Mouse (Mus musculus) midbrain, embryonic 15.5 days (tissue): ENCODE measurements around the gene Rhbdf2. TPM values are rescaled to one million over a fixed set of nuclear protein-coding genes. Genes with fewer than 3 reads are reported as not detected.

Experiments
- ATAC-seq: fragments of 200-750 bp; cut with Nextera tagmentation; replicated peaks from 2 replicates; pipeline ENCODE4 v1.8.0; 2017; ENCODE audit warnings: moderate TSS enrichment
- H3K27ac ChIP-seq: fragments of 300-500 bp; sonication (generic); 2 replicates; pipeline ENCODE4 v1.5.1; 2015; ENCODE audit warnings: mild to moderate bottlenecking, inconsistent platforms
- H3K27me3 ChIP-seq: fragments of 300-500 bp; sonication (generic); replicated peaks from 2 replicates; pipeline ENCODE4 v1.6.1; 2015; ENCODE audit warnings: inconsistent platforms
- H3K36me3 ChIP-seq: fragments of 300-500 bp; sonication (generic); replicated peaks from 2 replicates; pipeline ENCODE4 v1.6.1; 2015; ENCODE audit warnings: inconsistent platforms
- H3K4me1 ChIP-seq: fragments of 300-500 bp; sonication (generic); 2 replicates; pipeline ENCODE4 v1.6.1; 2015; ENCODE audit warnings: inconsistent platforms
- H3K4me2 ChIP-seq: fragments of 300-500 bp; sonication (generic); 2 replicates; pipeline ENCODE4 v1.6.1; 2015; ENCODE audit warnings: inconsistent platforms, mild to moderate bottlenecking, moderate library complexity
- H3K4me3 ChIP-seq: fragments of 300-500 bp; sonication (generic); 2 replicates; pipeline ENCODE4 v1.5.1; 2015; ENCODE audit warnings: mild to moderate bottlenecking, inconsistent platforms
- H3K9ac ChIP-seq: fragments of 300-500 bp; sonication (generic); 2 replicates; pipeline ENCODE4 v1.6.1; 2015; ENCODE audit warnings: mild to moderate bottlenecking, inconsistent platforms
- H3K9me3 ChIP-seq: fragments of 300-500 bp; sonication (generic); 2 replicates; pipeline ENCODE4 v1.6.1; 2016; ENCODE audit warnings: inconsistent platforms
- WGBS: fragments of 180-500 bp; shearing (Covaris S2); methylation state at CpG from one replicate; pipeline ENCODE4 v1.1.7; 2015; ENCODE audit warnings: mixed read lengths; 5-methylcytosine and 5-hydroxymethylcytosine counted together
- polyA plus RNA-seq: library from polyadenylated mRNA; unstranded; fragments of >200 nt; fragmentation: Nextera tagmentation; extraction: Ambion mirVana; gene quantifications from 2 replicates; pipeline ENCODE4 v1.2.1, GENCODE M21; 2015

Gene Rhbdf2
- polyA plus RNA-seq, 1 experiment from 2014 or later = 0.83 TPM

DNA sequence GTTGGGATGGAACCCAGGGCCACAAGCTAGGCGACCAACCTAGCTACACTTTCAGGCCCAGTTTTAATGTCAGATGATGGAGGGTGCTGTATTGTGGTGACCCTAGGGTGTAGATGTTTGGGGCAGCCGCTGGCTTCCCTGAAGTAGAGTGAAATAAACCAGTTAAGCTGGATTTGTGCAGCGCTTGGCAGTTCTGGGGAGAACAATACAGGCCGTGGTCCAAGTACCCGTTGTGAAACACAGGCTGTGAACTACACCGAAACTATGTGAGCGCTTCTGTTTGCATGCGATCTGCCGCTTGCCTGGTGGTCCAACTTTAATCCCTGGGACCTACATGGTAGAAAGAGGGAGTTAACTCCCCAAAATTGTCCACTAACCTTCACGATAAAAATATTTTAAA lies 6.1 kb upstream of the Rhbdf2 start:
- WGBS = 57% methylated on average over 10 of the region's 10 CpGs
- no peak for ATAC-seq
- H3K36me3 ChIP-seq = no peaks in the 10 kb centered on the region

DNA sequence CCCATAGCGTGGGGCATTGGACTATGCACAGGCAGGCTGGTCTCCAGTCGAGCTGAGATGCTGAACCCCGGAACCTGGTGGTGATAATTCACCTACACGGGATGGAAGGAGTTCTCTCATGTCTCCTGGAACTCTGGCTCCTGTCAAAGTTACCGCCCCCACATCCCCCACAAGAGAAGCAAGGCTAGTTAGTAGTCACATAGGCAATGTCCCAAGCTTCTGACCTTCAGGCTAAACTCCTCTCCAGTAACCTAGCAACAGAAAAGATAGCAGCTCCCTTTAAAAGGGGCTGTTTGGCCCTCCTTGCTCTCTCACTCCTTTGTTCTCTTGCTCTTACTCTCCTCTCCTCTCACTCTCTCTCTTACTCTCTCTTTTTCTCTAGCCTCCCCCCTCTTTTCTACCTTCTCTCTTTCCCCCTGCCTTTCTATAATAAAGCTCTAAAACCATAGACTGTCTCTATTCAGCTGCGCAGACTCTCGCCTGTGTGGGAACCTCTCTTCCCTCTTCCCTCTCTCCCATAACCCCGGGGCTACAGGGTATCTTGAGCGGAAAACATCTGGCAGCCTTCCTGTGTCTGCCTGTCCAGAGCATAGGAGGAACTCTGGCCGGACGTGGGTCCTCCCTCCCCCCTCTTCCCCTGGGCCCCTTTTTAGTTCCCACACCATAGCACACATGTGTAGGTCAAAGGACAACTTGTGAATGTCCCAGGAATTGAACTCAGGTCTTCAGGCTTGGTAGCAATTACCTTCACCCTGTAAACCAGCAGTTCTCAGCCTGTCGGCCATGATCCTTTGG lies 3.5 kb upstream of the Rhbdf2 start:
- no peak overlapping the region for H3K4me2 ChIP-seq
- H3K27ac ChIP-seq = no peak overlapping the region
- no peaks in the 10 kb centered on the region for H3K9me3 ChIP-seq
- ATAC-seq = no peak
- no peaks in the 10 kb centered on the region for H3K36me3 ChIP-seq
- H3K9ac ChIP-seq = no peak overlapping the region
- no peak overlapping the region for H3K4me3 ChIP-seq
- H3K27me3 ChIP-seq = 0 out of 2 replicates have a peak, but pooled peaks cover 2% of the 10 kb centered on the region
- 58% methylated on average over 12 of the region's 12 CpGs for WGBS
- H3K4me1 ChIP-seq = no peaks in the 10 kb centered on the region

More for the DNA sequence above, 6.1 kb upstream of the Rhbdf2 start:
- no peaks in the 10 kb centered on the region for H3K27me3 ChIP-seq
- no peaks in the 10 kb centered on the region for H3K9me3 ChIP-seq
- H3K4me3 ChIP-seq = no peak overlapping the region
- no peak overlapping the region for H3K4me2 ChIP-seq
- H3K27ac ChIP-seq = no peak overlapping the region
- H3K4me1 ChIP-seq = no peaks in the 10 kb centered on the region
- no peak overlapping the region for H3K9ac ChIP-seq

DNA sequence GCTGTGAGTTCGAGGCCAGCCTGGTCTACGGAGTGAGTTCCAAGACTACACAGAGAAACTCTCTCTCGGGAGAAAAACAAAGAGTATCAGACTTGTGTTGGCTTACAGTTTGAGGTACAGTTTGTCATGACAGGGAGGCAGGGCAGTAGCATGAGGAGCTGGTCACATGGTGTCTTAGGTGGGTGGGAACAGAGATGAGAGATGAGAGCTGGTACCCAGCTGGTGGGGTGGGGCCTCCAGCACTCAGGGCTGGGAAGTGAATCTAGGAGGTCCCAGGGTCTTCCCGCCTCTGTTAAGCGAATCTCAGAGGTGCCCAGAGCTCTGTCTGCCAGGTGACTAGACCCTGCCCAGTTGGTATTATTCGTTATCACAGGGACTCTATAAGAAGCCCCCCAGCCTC lies 2.7 kb upstream of the Rhbdf2 start:
- Histone ChIP-seq H3K9me3 (no peaks in the 10 kb centered on the region), H3K4me1 (peaks cover 1% of the 10 kb centered on the region; the same call in 1 of the 2 replicates), H3K4me3 (no peak overlapping the region), H3K27me3 (peaks cover 11% of the 10 kb centered on the region; the same call in 1 of the 2 replicates), H3K27ac (no peak overlapping the region), H3K36me3 (no peaks in the 10 kb centered on the region), H3K4me2 (no peak overlapping the region), H3K9ac (no peak overlapping the region)
- 82% methylated on average over 6 of the region's 6 CpGs for whole genome bisulfite sequencing
- no peak for ATAC-seq

DNA sequence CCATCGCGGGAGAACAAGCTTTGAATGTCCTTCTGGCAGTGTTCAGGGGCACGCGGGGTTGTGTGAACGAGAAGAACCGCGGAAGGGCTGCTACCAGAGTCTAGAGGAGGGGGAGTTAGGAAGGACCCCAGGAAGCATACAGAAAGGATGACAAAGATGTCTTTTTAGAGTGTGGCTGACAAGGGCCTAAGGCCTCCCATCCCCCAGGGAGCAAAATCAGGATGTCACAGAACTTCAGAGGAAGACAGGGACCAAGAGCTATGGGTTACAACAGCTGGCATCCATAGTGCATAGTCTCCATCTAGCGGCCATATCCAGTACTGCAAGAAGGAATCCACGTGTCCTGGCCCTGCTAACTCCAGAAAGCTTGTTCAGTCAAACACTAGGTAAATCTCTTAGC lies 1.9 kb upstream of the Rhbdf2 start:
- H3K9ac ChIP-seq = no peak overlapping the region
- peak; percentile 75 for ATAC-seq
- WGBS = 56% methylated on average over 9 of the region's 9 CpGs
- no peaks in the 10 kb centered on the region for H3K36me3 ChIP-seq
- H3K9me3 ChIP-seq = no peaks in the 10 kb centered on the region
- H3K27me3 ChIP-seq = peaks cover 19% of the 10 kb centered on the region
- H3K4me2 ChIP-seq = no peak overlapping the region
- no peak overlapping the region for H3K27ac ChIP-seq
- peaks cover 9% of the 10 kb centered on the region for H3K4me1 ChIP-seq
- H3K4me3 ChIP-seq = no peak overlapping the region

DNA sequence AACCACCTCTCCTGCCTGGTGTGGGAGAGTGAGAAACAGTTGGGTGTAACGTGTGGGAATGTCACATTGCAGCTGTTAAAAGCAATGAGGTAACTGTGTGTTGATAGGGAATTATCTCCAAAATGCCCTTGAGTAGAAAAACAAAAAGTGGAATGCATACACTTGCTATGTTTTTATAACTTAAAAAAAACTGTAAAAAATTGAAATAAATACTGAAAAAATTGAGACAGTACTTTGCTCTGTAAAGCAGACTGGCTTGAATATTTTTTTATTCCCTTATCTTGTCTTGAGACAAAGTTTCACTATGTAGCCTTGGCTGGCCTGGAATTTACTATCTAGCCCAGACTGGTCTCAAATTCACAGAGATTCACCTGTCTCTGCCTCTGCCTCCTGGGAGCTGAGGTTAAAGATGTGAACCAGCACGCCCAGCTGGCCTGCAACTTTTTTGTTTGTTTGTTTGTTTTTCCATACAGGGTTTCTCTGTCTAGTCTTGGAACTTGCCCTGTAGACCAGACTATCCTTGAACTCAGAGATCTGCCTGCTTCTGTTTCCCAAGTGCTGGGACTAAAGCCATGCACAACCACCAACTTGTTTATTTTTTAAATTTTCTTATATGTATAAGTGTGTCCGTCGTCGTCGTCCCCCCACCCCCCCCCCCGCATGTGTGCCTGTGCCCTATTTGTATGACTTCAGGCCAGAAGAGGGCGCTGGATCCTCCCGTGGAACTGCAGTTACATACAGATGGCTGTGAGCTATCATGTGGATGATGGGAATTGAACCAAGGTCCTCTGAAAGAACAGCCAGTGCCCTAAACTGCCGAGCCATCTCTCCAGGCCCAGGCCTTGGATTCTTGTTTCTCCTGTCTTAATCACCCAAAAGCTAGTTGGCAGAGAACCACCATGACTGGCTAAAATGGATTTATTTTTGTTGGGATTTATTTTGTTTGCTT lies 527 bp upstream of the Rhbdf2 start:
- no peaks in the 10 kb centered on the region for H3K9me3 ChIP-seq
- H3K27ac ChIP-seq = no peak overlapping the region
- WGBS = 36% methylated on average over 10 of the region's 10 CpGs
- ATAC-seq = no peak
- peaks cover 11% of the 10 kb centered on the region for H3K4me1 ChIP-seq
- H3K4me2 ChIP-seq = no peak overlapping the region
- no peak overlapping the region for H3K4me3 ChIP-seq
- peaks cover 32% of the 10 kb centered on the region for H3K27me3 ChIP-seq
- no peaks in the 10 kb centered on the region for H3K36me3 ChIP-seq
- no peak overlapping the region for H3K9ac ChIP-seq

DNA sequence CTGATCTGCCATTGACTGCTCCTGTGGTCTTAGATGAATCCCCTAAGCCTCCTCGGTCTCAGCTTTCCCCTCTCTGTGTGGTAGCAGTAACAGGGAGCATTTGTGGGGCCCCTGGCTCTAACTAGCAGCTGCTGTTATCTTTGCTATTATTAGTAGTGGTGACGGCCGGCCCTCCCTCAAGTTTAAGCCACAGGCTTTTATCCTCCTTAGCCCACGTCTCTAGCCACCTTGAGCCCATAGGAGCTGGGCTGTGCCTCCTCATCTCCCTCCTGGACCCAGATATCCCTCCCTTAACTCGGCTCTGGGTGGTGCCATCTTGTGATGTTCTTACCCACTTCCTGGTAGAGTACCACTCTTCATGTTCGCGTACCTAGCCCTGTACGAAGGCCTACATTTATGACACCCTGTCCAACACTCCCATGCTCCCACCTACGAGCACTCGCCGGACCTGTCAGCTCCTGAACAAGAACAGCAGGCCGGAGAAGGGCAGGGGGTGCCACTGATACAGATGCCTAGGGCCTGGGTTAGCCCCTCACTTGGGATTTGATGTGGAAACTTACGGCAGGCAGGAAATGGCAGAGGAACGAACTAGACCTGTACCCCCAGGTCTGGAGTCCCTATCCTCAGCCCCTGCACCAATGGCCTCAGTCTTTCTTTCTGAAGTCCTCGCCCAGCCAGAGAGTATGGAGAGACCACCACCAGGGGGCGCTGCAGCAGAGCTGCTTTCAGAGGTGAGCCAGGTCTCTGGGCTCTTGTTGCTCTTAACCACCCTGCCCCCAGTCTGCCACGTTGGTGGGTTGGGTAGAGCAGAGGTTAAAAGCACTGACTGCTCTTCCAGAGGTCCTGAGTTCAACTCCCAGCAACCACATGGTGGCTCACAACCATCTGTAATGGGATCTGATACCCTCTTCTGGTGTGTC lies 1.5 kb downstream of the Rhbdf2 start:
- Histone ChIP-seq H3K4me2 (no peak overlapping the region), H3K4me3 (no peak overlapping the region), H3K27me3 (peaks cover 33% of the 10 kb centered on the region), H3K36me3 (no peaks in the 10 kb centered on the region), H3K9ac (no peak overlapping the region), H3K27ac (no peak overlapping the region), H3K9me3 (no peaks in the 10 kb centered on the region), H3K4me1 (peaks cover 11% of the 10 kb centered on the region)
- 71% methylated on average over 17 of the region's 17 CpGs for WGBS
- ATAC-seq = no peak

DNA sequence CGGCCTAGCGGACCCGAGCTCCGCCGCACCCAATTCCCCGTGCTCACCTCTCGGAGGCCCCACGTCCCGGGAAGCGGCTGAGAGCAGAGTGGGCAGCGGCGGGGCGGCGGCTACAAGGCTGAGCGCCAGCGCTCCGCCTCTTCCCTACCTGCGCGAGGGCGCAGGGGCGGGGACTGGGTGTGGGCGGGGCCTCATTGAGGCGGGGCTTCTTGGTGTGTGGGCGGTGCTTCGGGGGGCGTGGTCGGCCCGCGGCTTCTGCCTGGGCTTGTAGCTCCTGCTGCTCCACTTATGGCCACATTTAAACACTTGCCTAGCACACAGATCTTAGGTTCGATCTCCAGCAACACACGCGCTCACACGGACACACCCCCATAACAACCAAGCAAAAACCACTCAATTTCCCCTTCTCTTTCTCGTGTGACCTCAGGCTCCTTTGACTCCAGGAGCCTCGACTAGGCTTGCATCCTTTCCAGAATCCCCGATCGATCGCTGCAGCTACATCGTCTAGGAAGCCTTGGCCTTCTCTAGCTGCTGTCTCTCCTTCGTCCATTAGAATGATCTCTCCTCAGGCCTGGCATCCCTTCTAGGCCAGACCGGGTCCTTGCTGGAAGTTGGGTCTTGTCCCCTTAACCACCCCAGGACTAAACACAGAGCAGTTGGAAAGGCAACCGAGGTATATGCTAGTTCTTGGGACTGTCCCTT lies 2.5 kb downstream of the Rhbdf2 start:
- 12% methylated on average over 42 of the region's 42 CpGs for WGBS
- no peak for ATAC-seq
- H3K27me3 ChIP-seq = peaks cover 33% of the 10 kb centered on the region

DNA sequence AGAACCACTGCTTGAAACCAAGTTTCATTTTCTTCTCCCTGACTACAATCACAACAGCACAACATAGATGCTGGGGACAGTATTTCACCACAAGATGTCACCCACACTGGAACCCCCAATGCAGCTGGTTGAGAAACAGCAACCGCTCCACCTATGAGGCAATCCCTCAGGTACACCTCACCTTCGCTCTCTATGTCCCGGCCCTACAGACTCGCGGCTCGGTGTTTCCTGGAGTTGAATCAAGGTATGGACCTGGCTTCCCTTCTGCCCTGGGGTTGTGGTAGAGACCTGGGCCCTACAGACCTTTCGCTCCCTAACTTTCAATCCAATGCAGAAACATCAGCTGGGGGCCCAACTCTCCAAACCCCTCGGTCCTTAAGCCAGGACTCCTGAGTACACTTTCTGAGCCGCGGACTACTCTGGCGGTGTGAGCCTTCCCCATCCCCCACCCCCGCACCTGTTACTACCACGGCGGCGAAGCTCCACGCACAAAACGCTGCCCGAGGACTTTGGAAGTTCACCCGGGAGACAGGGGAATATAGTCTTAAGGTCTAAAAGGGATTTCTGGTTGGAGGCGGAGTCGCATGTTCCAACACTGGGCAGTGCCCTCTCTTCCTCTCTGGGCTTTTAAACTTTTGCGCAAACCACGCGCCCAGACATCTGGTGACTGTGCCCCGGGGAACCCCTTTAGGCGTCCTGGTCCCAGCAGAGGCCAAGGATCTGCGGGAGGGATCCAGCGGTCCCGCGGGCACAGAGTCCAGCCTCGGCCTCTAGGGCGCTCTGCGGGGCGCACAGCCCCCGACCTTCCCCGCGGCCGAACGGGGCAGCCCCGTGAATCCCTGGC lies 3.3 kb downstream of the Rhbdf2 start:
- H3K4me1 ChIP-seq = peaks cover 11% of the 10 kb centered on the region
- no peak for ATAC-seq
- H3K27me3 ChIP-seq = peaks cover 33% of the 10 kb centered on the region
- H3K9ac ChIP-seq = peak overlapping the region; percentile 36
- peak overlapping the region; percentile 72 for H3K4me2 ChIP-seq
- H3K4me3 ChIP-seq = peak overlapping the region; percentile 46
- 6% methylated on average over 40 of the region's 40 CpGs for WGBS
- H3K27ac ChIP-seq = no peak overlapping the region
- no peaks in the 10 kb centered on the region for H3K9me3 ChIP-seq
- H3K36me3 ChIP-seq = no peaks in the 10 kb centered on the region

More for the DNA sequence above, 2.5 kb downstream of the Rhbdf2 start:
- H3K4me2 ChIP-seq = peak overlapping the region; percentile 72
- H3K36me3 ChIP-seq = no peaks in the 10 kb centered on the region
- no peaks in the 10 kb centered on the region for H3K9me3 ChIP-seq
- peak overlapping the region; percentile 46 for H3K4me3 ChIP-seq
- peaks cover 11% of the 10 kb centered on the region for H3K4me1 ChIP-seq
- no peak overlapping the region for H3K27ac ChIP-seq
- H3K9ac ChIP-seq = peak overlapping the region; percentile 36

DNA sequence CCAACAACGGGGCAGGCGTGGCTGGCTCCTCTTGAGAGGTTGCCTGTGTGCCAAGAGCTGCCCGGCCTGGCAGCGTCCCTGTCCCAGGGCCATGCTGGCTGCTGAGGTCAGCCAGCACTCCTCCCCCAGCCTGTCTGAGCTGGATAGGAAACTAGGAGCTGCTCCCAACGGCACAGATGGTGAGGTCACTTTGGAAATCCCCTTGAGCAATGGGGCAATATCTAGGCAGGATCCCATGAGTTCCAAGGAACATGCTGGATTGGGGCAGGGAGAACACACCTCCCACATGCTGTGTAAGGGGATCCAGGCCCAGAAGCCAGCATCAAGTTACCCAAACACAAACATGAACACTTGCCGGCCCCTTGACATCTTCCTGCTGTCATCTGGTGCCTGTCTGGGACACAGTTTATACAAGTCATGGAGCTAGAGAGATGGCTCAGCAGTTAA lies 5.5 kb downstream of the Rhbdf2 start:
- Histone ChIP-seq H3K36me3 (no peaks in the 10 kb centered on the region), H3K27me3 (peaks cover 33% of the 10 kb centered on the region), H3K9ac (no peak overlapping the region), H3K27ac (no peak overlapping the region), H3K4me2 (no peak overlapping the region), H3K9me3 (no peaks in the 10 kb centered on the region), H3K4me1 (peaks cover 11% of the 10 kb centered on the region), H3K4me3 (no peak overlapping the region)
- ATAC-seq = no peak
- 62% methylated on average over 6 of the region's 6 CpGs for WGBS

DNA sequence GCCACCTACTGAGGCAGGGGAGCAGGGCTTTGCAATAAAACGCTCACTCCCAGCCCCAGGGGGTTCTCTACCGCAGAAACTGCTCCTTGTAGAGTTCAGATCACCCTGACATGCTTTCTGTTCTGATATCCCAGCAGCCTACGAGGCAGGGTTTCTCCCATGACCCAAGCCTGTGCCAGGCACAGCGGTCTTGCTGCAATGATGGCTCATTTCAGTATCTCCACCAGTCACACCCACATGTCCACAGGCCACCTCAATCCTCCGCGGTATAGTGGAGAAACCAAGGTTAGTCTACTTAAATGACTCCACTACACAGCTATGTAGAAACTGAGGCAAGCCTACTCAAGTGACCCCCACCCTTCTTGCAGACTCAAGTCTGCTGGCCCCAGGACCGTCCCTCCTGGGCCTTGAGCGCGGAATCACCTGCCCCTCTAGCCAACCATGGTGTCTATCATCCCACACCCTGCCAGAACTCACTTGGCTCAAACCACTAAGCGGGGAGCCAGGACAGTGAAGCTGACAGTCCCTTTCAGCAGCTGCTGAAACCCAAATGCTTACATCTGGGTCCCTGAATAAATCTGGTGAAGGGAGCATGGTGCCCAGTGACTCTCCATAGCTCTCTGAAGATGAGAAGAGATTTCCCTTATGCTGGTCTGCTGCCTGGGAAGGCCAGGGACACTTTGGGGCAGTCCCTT lies 6.1 kb downstream of the Rhbdf2 start:
- no peak for ATAC-seq
- 77% methylated on average over 10 of the region's 10 CpGs for WGBS
- Histone ChIP-seq H3K36me3 (no peaks in the 10 kb centered on the region), H3K4me1 (peaks cover 11% of the 10 kb centered on the region), H3K9ac (no peak overlapping the region), H3K27me3 (peaks cover 33% of the 10 kb centered on the region), H3K9me3 (no peaks in the 10 kb centered on the region), H3K4me2 (no peak overlapping the region), H3K27ac (no peak overlapping the region), H3K4me3 (no peak overlapping the region)
